ENCODE assay signal across 14 mouse cellular contexts in the genomic region with DNA sequence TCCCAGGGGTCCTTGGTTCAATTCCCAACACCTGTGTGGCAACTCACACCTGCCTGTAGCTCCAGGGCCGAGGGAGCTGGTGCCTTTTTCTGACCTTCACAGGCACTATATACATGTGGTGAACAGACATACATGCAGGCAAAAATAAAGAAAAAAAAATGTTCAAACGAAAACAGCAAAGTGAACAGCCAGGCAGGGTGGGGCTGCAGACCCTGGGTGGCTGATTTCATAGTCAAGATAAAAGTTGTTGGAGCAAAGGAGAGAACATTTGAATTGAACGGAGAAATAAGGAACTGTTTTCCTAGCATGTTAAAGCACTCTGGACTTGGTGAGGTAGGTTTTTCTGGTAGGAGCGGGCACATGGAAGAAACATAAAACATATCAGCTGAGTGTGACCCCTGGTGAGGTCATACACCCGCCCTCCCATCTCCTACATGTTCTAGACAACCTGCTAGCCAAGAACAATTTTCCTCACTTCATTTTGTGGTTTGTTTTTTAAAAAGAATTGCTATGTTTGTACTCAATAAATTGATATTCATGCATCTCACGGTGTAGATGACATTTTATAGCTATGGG.
"Had no signal": no experiment of that assay in that cellular context is flagged by ENCODE, and none has a peak within 500 bp of the region (broad histone marks: within the 10 kb centered on the region; RNA-seq: fewer than 3 reads in every experiment).

No protein-coding gene starts in this region.

- H3K4me1 ChIP-seq: midbrain, embryonic 13.5 days; midbrain, embryonic 15.5 days; neural tube, embryonic 12.5 days; stomach, embryonic 15.5 days had no signal

- H3K9ac ChIP-seq: liver, embryonic 13.5 days; lung, embryonic 14.5 days; midbrain, embryonic 13.5 days; midbrain, embryonic 15.5 days; neural tube, embryonic 12.5 days; stomach, embryonic 15.5 days had no signal

- H3K4me3 ChIP-seq: liver, embryonic 13.5 days; midbrain, embryonic 13.5 days; midbrain, embryonic 15.5 days; neural tube, embryonic 12.5 days; stomach, embryonic 15.5 days had no signal

- H3K9me3 ChIP-seq: liver, embryonic 13.5 days; midbrain, embryonic 13.5 days; midbrain, embryonic 15.5 days; neural tube, embryonic 12.5 days; stomach, embryonic 15.5 days had no signal

- H3K36me3 ChIP-seq: midbrain, embryonic 15.5 days; stomach, embryonic 15.5 days had no signal

- H3K4me2 ChIP-seq: liver, embryonic 13.5 days; lung, embryonic 14.5 days; midbrain, embryonic 13.5 days; midbrain, embryonic 15.5 days; neural tube, embryonic 12.5 days; stomach, embryonic 15.5 days had no signal

- H3K27ac ChIP-seq: liver, embryonic 13.5 days; midbrain, embryonic 13.5 days; midbrain, embryonic 15.5 days; neural tube, embryonic 12.5 days; stomach, embryonic 15.5 days; stomach, postnatal 0 days had no signal

- ATAC-seq: midbrain, embryonic 13.5 days; midbrain, embryonic 15.5 days had no signal

- DNase-seq: liver, embryonic 13.5 days; lung, adult 18-20 months; lung, embryonic 14.5 days; lung, postnatal 10 days; lung, postnatal 4 days; right cerebral cortex, postnatal 14 days; thymus, adult 2 months; thymus, postnatal 25 days; thymus, postnatal 4 days had no signal

- H3K27me3 ChIP-seq: liver, embryonic 13.5 days; midbrain, embryonic 13.5 days; midbrain, embryonic 15.5 days; neural tube, embryonic 12.5 days; stomach, embryonic 15.5 days had no signal
